Comparison of ENCODE assay signal across 20 mouse cellular contexts in the genomic region with DNA sequence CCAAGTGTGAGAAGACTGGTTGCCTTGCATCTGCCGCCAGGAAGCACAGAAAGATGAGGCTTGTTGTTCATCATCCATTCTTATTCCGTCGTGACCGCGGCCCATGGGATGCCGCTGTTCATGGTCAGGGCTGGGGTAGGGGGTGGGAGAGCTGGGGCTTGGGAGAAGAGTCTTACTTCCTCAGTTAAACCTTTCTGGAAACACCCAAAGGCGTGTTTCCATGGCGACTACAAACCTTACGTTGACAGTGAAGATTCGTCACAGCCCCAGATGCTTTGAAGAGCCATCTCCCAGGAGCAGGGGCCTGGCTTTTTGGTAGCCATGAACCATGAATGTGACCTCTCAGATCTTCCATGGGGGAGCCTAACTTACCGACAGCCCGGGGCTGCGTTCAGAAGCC.
"Had no signal": no experiment of that assay in that cellular context is flagged by ENCODE, and none has a peak within 500 bp of the region (broad histone marks: within the 10 kb centered on the region; RNA-seq: fewer than 3 reads in every experiment).

No protein-coding gene starts in this region.

- ATAC-seq: liver, embryonic 12.5 days had no signal

- H3K4me1 ChIP-seq: limb, embryonic 10.5 days; liver, embryonic 12.5 days; liver, embryonic 15.5 days had no signal

- DNase-seq: kidney, adult 2 months; kidney, postnatal 25 days; layer of hippocampus, adult 9-11 months; liver; lung, adult 18-20 months; lung, postnatal 10 days; lung, postnatal 36 days; retina, postnatal 1 day; thymus, adult 2 months; thymus, postnatal 14 days had no signal

- H3K36me3 ChIP-seq: limb, embryonic 10.5 days; limb, embryonic 13.5 days; liver, embryonic 12.5 days; liver, embryonic 15.5 days; lung, embryonic 15.5 days; neural tube, embryonic 13.5 days had no signal

- H3K4me2 ChIP-seq: limb, embryonic 13.5 days; liver, embryonic 12.5 days; liver, embryonic 15.5 days; lung, embryonic 15.5 days; midbrain, embryonic 11.5 days; neural tube, embryonic 13.5 days had no signal

- H3K9me3 ChIP-seq: limb, embryonic 10.5 days; limb, embryonic 13.5 days; liver, embryonic 12.5 days; liver, embryonic 15.5 days; lung, embryonic 15.5 days; neural tube, embryonic 13.5 days had no signal

- H3K9ac ChIP-seq: limb, embryonic 13.5 days; liver, embryonic 12.5 days; liver, embryonic 15.5 days; lung, embryonic 15.5 days; neural tube, embryonic 13.5 days had no signal

- H3K27ac ChIP-seq: kidney, postnatal 0 days; limb, embryonic 10.5 days; limb, embryonic 13.5 days; liver, embryonic 12.5 days; liver, embryonic 15.5 days; lung, embryonic 15.5 days; neural tube, embryonic 13.5 days had no signal

- H3K4me3 ChIP-seq: layer of hippocampus, adult 2 months; limb, embryonic 10.5 days; limb, embryonic 13.5 days; liver, embryonic 12.5 days; liver, embryonic 15.5 days; lung, embryonic 15.5 days; myocyte; neural tube, embryonic 13.5 days had no signal

- H3K27me3 ChIP-seq: limb, embryonic 13.5 days; liver, embryonic 12.5 days; liver, embryonic 15.5 days; lung, embryonic 15.5 days; neural tube, embryonic 13.5 days had no signal
